Mouse (Mus musculus) CD4-positive, CD25-positive, alpha-beta regulatory T cell, adult 4 months (primary cell): ENCODE measurements at regions not wholly inside any gene's neighbourhood (a gene's known extent, or its start where the extent isn't known, plus 50 kb on each side); places are given as distances from the start of the nearest gene placed in this dataset.

Experiments used
- ATAC-seq: one replicate; pipeline ENCODE4 v1.8.0; 2017

- ATAC-seq, result no peak
These were observed 197.1 kb upstream of the Arrdc4 start for GRCm38 (mm10) chr7:68945886-68946863.

DNA sequence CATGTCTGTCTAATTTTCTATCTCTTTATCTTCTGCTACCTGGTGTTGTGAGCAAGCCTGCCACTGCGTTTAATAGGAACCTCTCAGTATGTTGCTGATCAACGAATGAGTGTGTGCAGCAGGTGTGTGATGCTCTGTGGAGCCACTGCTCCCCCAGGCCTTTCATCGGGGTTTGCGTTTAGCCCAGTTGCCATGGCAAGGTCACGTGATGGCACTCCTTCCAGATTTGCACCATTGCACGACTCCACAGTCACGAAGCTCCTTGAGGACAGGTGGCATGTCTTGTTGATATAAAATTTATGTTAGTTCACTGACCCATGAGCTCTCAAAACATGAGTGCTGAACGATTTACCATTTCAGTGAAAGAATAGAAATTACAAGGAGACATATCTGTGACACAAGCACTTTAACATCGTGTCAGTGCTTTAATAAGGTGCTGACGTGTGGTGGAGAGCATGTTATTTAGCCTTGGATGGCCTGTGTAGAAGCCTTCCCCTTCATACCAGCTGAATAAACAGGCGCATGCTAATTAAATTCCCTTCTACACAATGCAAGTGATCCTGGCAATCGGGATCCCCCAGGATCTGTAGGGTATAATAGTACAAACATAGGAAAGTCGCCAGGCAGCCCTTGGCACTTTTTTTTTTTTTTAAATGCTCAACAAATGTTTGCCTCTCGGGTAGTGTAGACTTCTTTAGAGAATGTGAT is 181.7 kb upstream of the Arrdc4 start:
- no peak for ATAC-seq

- no peak for ATAC-seq
These were observed 180.6 kb upstream of the Arrdc4 start for GRCm38 (mm10) chr7:68929669-68930068.

- ATAC-seq, result no peak
These were observed 176.6 kb upstream of the Arrdc4 start for GRCm38 (mm10) chr7:68925640-68926039.

- no peak for ATAC-seq
These were observed 169.8 kb upstream of the Arrdc4 start for GRCm38 (mm10) chr7:68918632-68919435.

DNA sequence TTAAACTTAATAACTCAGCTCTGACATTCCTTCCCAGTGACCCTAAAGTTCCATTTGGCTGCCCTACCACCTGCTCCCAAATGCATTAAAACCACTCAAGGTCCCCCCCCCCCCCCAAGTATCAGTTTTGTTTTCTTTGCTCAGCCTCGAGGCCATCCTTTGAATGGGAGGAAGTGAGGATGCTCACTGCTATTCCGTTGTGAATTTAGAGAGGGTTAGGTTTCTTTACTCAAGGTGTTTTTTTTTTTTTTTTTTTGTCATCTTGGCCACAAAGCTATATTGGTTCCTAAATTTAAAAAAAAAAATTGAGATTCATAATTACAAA is 168.8 kb upstream of the Arrdc4 start:
- no peak for ATAC-seq

- ATAC-seq, result no peak
These were observed 168.3 kb upstream of the Arrdc4 start for GRCm38 (mm10) chr7:68917137-68917875.

DNA sequence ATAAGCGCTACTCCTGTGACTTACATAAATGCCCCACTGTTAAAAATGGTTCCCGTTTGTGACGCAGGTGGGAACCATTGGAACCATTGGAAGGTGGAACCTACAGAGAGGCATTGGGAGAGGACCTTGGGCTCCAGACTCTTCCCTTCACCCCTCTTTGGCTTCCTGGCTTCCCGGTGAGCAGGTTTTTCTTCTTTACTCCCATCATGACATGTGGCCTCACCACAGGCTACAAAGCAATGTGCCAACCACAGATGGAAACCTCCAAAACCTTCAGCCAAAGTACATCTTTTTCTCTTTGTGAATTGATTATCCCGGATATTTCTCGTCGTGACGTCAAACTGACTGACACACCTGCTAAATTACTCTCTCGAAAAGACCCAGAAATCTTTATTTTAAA is 166.9 kb upstream of the Arrdc4 start:
- no peak for ATAC-seq

GRCm38 (mm10) chr7:68914344-68914743 is 165.3 kb upstream of the Arrdc4 start:
- ATAC-seq, result no peak

GRCm38 (mm10) chr7:68911989-68912655 is 163.1 kb upstream of the Arrdc4 start:
- no peak for ATAC-seq

- ATAC-seq, result no peak
These were observed 162.5 kb upstream of the Arrdc4 start for GRCm38 (mm10) chr7:68911562-68911961.

- ATAC-seq, result no peak
These were observed 160.7 kb upstream of the Arrdc4 start for GRCm38 (mm10) chr7:68909694-68910093.

GRCm38 (mm10) chr7:68908401-68908834 is 159.4 kb upstream of the Arrdc4 start:
- ATAC-seq, result no peak

GRCm38 (mm10) chr7:68907867-68908266 is 158.8 kb upstream of the Arrdc4 start:
- no peak for ATAC-seq

- ATAC-seq, result no peak
These were observed 157.8 kb upstream of the Arrdc4 start for GRCm38 (mm10) chr7:68906771-68907395.

- ATAC-seq, result no peak
These were observed 156.8 kb upstream of the Arrdc4 start for GRCm38 (mm10) chr7:68905793-68906192.

DNA sequence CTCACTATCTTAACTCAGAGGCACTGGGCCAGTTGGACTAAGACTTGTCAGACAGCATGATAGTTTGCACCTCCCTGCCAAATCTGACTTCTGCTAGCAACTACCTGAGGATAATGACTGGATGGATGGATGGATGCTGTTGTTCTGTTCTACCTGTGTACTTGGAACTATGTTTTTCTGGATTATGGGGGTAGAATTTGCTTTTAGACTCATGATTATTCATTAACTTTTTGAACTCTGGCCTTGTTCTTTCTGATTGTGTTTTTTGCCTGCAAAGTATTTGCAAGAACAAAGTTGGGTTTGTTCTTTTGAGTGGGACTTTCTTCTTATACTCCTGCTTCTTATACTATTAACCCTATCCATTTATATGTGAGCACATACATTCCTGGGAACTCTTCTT is 137.1 kb upstream of the Arrdc4 start:
- no peak for ATAC-seq

DNA sequence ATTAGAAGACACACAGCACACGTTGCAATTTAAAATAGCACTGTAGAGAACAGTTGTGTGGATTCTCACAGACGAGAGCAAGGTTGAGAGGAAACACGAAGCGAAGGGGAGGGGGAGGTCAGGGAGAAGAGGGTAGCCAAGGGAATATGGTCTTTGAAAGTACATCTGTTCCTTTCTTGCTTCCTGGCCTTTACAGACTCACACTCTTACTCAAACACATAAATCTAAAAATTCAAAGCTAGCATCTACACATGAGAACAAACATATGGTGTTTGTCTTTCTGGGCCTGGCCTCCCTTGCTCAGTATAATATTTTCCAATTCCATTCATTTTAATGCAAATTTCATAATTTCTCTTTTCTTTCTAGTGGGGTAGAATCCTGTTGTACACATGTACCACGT is 124.0 kb upstream of the Arrdc4 start:
- no peak for ATAC-seq

DNA sequence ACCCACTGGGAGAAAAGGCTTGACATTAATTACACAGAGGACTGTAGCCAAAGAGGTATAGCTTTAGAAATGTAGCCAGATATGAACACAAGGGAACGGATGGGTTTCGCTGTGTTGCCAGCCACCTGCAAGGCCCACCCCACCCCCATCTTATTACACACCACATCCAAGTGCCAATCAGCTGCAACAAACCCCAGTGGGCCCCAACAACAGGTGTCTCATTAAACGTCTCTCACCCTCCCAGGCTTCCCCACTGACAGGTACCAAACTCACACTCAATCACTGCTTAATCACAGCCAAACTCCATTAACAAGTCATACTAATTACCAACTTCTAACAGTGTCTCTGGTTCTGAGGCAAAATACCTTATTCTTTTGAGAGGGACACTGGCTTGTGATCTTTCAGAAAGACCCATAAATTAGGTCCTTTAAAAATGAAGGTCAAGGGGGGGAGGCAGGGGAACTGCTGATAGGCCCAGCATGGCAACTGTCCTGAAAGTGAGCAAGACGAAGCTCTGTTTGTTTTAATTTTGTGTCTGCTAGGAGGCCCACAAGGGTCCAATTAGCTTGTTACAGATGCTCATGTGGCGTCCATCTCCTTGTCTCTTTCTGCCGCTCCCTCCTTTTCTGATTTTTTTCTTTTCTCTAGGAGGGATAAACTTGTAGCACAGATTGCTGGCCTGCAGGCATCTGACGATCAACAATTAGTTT is 115.4 kb upstream of the Arrdc4 start:
- ATAC-seq, result no peak

- no peak for ATAC-seq
These were observed 109.6 kb upstream of the Arrdc4 start for GRCm38 (mm10) chr7:68858471-68859210.
